Mouse (Mus musculus) lung, adult 2 months (tissue): ENCODE data around the gene 4931409K22Rik.

Experiments
- CTCF ChIP-seq: fragments of 200-500 bp; IDR thresholded peaks from 2 replicates; pipeline ENCODE4 v1.5.1; 2011; ENCODE audit warnings: mild to moderate bottlenecking, low read length, control low read depth; ENCODE audit not compliant: insufficient read depth
- POLR2A ChIP-seq: fragments of 200-500 bp; IDR thresholded peaks from 2 replicates; pipeline ENCODE4 v1.6.1; 2011; ENCODE audit warnings: low read depth, mild to moderate bottlenecking, control low read depth, low read length, borderline replicate concordance; ENCODE audit errors: extremely low read depth

- no peak for TF ChIP-seq CTCF
- no peak for TF ChIP-seq POLR2A
Measured at GRCm38 (mm10) chr5:24586106-24586505, 29.5 kb upstream of the 4931409K22Rik start.
